Mouse (Mus musculus) cerebellum, adult 2 months (tissue): ENCODE results near the gene Cmtm2b.

ENCODE experiments used
- CTCF ChIP-seq: fragments of 200-500 bp; IDR thresholded peaks from 2 replicates; pipeline ENCODE4 v1.5.1; 2011; ENCODE audit warnings: low read depth, mild to moderate bottlenecking, control low read depth, low read length, moderate library complexity, borderline replicate concordance; ENCODE audit not compliant: insufficient read depth
- POLR2A ChIP-seq: fragments of 200-500 bp; IDR thresholded peaks from 2 replicates; pipeline ENCODE4 v1.6.1; 2011; ENCODE audit warnings: low read length, control low read depth, borderline replicate concordance; ENCODE audit not compliant: insufficient read depth

DNA sequence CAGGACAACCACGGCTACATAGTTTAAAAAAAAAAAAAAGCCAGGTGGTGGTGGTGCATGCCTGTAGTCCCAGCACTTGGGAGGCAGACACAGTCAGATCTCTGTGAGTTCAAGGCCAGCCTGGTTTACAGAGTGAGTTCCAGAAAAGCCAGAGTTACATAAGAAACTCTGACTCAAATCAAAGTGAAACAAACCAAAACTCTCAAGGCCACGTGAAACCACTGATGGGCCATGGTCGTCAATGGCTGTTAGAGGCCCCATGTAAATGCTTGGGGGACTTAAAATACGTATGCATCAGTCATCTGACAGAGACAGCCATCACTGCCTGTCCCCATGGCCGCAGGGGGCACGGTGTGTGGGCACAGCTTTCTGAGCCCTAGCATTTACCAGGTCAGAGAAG, 49.1 kb downstream of the Cmtm2b start:
- TF ChIP-seq POLR2A (no peak), CTCF (no peak)
